Mouse (Mus musculus): Measurements from ENCODE around the gene Cfd. TPM values are rescaled to one million over a fixed set of nuclear protein-coding genes. Genes with fewer than 3 reads are reported as not detected.

Gene Cfd
- polyA plus RNA-seq, 1 experiment from 2014 or later: not detected

DNA sequence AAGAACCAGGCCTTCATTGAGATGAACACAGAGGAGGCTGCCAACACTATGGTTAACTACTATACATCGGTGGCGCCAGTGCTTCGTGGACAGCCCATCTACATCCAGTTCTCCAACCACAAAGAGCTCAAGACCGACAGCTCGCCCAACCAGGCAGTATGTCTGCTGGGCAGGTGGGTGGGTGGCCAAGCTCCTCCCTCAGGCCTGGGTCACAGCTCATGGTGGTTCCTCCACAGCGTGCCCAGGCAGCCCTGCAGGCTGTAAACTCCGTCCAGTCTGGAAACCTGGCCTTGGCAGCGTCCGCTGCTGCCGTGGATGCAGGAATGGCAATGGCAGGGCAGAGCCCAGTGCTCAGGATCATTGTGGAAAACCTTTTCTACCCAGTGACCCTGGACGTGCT is 31.5 kb upstream of the Cfd start:
- H3K4me2 ChIP-seq (replicated peaks; ENCODE audit: low read depth, low read length): no peak overlapping the region
- H3K36me3 ChIP-seq (ENCODE audit: insufficient read depth, low read length): peaks cover 71% of the 10 kb centered on the region

DNA sequence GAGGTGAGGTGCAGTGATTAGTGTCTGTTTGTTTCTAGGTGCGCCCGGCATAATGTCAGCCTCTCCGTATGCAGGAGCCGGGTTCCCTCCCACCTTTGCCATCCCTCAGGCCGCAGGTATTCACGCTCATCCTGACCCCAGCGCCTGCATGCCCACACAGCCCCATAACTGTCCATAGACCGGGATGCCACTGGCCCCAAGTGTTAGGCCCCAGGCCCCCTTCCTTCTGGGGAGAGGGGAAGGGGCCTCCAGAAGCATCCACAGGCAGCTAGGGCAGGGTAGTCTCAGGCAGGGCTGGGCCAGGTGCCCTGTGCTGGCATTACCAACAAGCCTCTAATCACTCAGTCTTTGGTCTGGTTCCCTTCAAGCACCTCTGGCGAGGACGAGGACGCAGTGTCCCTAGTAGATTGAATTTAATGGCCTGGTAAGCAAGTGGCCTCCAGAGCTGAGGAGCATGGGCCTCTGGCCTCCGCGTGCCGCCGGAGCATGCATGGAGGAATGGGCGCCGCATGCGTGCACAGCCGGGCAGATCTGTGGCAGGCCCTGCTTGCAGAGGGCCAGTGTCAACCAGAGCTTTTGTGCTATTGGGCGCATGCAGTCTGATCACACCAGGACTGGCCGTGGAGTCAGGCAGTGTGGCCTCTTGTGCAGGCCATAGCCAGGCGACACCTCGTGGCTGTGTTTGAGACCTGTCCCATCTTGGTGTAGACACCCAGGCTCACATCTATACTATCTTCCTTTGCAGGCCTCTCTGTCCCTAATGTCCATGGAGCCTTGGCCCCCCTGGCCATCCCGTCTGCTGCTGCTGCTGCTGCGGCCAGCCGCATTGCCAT is 30.4 kb upstream of the Cfd start:
- Histone ChIP-seq H3K27ac (ENCODE audit: low read length) (peak overlapping the region; percentile 68), H3K4me2 (replicated peaks; ENCODE audit: low read depth, low read length) (no peak overlapping the region), H3K9ac (replicated peaks; ENCODE audit: low read length) (0 out of 2 replicates have a peak overlapping the region, but pooled peaks have one; percentile 11), H3K36me3 (ENCODE audit: insufficient read depth, low read length) (peaks cover 80% of the 10 kb centered on the region), H3K9me3 (ENCODE audit: low read length) (no peaks in the 10 kb centered on the region), H3K27me3 (ENCODE audit: insufficient read depth, low read length) (no peaks in the 10 kb centered on the region), H3K4me1 (ENCODE audit: insufficient read depth, low read length) (peaks cover 66% of the 10 kb centered on the region), H3K4me3 (ENCODE audit: low read length) (no peak overlapping the region)
- WGBS: 85% methylated on average over 26 of the region's 26 CpGs
- ATAC-seq (ENCODE audit: low FRiP score, low TSS enrichment): no peak

More for the DNA sequence above, 31.5 kb upstream of the Cfd start:
- H3K9ac ChIP-seq (replicated peaks; ENCODE audit: low read length): 0 out of 2 replicates have a peak overlapping the region, but pooled peaks have one; percentile 11
- H3K27me3 ChIP-seq (ENCODE audit: insufficient read depth, low read length): no peaks in the 10 kb centered on the region
- H3K4me3 ChIP-seq (ENCODE audit: low read length): no peak overlapping the region
- H3K27ac ChIP-seq (ENCODE audit: low read length): no peak overlapping the region
- no peak for ATAC-seq (ENCODE audit: low FRiP score, low TSS enrichment)
- no peaks in the 10 kb centered on the region for H3K9me3 ChIP-seq (ENCODE audit: low read length)
- WGBS: 64% methylated on average over 11 of the region's 11 CpGs
- peaks cover 62% of the 10 kb centered on the region for H3K4me1 ChIP-seq (ENCODE audit: insufficient read depth, low read length)

DNA sequence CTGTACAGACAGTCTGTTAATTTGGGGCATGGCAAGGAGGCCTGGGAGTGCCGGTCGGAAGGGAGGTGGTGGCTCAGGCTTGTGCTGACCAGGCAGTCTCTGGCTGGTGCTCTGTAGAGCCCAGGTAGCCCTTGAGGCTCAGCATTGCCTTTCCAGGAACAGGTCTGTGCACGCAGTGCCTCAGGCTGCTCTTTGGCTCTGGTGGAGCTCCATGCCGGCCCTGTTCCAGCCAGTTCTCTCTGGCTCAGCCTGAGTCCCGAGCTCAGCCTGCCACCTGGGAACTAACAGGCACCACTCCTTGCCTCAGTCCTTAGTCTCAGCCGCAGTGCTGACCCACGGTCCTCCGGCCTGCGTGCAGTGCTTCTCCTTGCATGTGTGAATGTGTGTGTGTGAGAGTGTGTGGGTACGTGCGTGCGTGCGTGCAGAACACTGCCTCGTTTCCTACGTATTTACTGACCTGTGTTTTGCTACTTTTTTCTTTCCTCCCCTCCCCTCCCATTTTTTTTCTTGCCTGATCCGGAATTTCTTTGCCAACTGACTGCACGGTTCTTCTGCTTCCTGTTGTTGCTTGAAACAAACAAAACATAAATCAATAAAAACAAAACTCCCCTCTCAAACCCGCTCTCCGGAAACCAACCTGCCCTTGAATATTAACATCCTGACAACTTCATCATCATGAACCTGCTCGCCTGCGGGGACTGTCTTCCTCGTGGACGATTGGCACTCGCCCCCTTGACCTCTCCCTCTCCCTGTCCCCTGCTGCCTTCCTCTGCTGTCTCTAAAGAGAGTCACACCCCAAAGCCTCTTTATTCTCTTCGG is 29.2 kb upstream of the Cfd start:
- Histone ChIP-seq H3K4me2 (replicated peaks; ENCODE audit: low read depth, low read length) (no peak overlapping the region), H3K27me3 (ENCODE audit: insufficient read depth, low read length) (no peaks in the 10 kb centered on the region), H3K36me3 (ENCODE audit: insufficient read depth, low read length) (peaks cover 77% of the 10 kb centered on the region), H3K4me1 (ENCODE audit: insufficient read depth, low read length) (peaks cover 63% of the 10 kb centered on the region), H3K9ac (replicated peaks; ENCODE audit: low read length) (0 out of 2 replicates have a peak overlapping the region, but pooled peaks have one; percentile 11), H3K9me3 (ENCODE audit: low read length) (no peaks in the 10 kb centered on the region), H3K4me3 (ENCODE audit: low read length) (no peak overlapping the region), H3K27ac (ENCODE audit: low read length) (peak overlapping the region; percentile 68)
- ATAC-seq (ENCODE audit: low FRiP score, low TSS enrichment): peak; percentile 29; the same call in 1 of the 2 replicates
- 49% methylated on average over 25 of the region's 25 CpGs for WGBS

DNA sequence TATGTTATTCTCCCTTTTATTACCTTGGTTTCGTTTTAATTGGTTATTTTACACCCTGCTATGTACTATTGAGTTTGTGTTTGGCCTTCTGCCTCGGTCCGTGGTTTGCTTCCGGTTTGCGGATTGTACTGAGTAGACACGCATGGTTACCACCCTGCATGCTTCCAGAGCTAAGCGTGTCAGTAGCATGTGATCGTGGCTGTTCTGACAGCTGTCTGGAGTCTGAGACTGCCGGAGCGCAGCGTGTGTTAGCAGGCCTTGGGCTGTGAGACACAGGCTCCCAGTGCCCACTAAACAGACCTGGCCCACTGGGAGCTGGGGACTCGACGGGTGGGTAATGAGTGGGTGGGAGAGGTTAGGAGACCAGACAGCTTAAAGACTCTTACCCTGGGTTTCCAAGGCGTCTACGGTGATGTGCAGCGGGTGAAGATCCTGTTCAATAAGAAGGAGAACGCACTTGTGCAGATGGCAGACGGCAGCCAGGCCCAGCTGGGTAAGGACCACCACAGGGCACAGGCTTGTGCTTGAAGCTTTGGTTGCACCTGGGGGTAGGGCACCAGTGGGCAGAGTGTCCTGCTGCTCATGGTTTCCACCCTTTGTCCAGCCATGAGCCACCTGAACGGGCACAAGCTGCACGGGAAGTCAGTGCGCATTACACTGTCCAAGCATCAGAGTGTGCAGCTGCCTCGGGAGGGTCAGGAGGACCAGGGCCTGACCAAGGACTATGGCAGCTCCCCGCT is 28.4 kb upstream of the Cfd start:
- Histone ChIP-seq H3K27me3 (ENCODE audit: insufficient read depth, low read length) (no peaks in the 10 kb centered on the region), H3K9me3 (ENCODE audit: low read length) (no peaks in the 10 kb centered on the region), H3K4me3 (ENCODE audit: low read length) (no peak overlapping the region), H3K4me1 (ENCODE audit: insufficient read depth, low read length) (peaks cover 56% of the 10 kb centered on the region), H3K9ac (replicated peaks; ENCODE audit: low read length) (no peak overlapping the region), H3K36me3 (ENCODE audit: insufficient read depth, low read length) (peaks cover 75% of the 10 kb centered on the region), H3K4me2 (replicated peaks; ENCODE audit: low read depth, low read length) (no peak overlapping the region), H3K27ac (ENCODE audit: low read length) (peak overlapping the region; percentile 53; the same call in 1 of the 2 replicates)
- ATAC-seq (ENCODE audit: low FRiP score, low TSS enrichment): no peak
- 75% methylated on average over 23 of the region's 23 CpGs for WGBS

DNA sequence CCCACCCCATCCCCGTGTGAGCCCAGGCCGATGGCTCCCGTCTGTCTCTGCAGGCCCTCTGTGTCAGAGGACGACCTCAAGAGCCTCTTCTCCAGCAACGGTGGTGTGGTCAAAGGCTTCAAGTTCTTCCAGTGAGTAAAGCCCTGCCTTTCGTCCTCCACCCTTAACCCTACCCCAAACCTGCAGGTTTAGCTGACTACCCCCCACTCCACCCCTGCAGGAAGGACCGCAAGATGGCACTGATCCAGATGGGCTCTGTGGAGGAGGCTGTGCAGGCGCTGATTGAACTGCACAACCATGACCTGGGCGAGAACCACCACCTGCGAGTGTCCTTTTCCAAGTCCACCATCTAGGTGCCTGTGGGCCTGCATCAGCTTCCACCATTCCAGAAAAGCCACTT is 27.7 kb upstream of the Cfd start:
- Histone ChIP-seq H3K4me3 (ENCODE audit: low read length) (no peak overlapping the region), H3K4me1 (ENCODE audit: insufficient read depth, low read length) (peaks cover 48% of the 10 kb centered on the region), H3K36me3 (ENCODE audit: insufficient read depth, low read length) (peaks cover 70% of the 10 kb centered on the region), H3K27me3 (ENCODE audit: insufficient read depth, low read length) (no peaks in the 10 kb centered on the region), H3K9ac (replicated peaks; ENCODE audit: low read length) (no peak overlapping the region), H3K4me2 (replicated peaks; ENCODE audit: low read depth, low read length) (no peak overlapping the region), H3K9me3 (ENCODE audit: low read length) (no peaks in the 10 kb centered on the region), H3K27ac (ENCODE audit: low read length) (no peak overlapping the region)
- ATAC-seq (ENCODE audit: low FRiP score, low TSS enrichment): no peak
- WGBS: 56% methylated on average over 10 of the region's 10 CpGs

DNA sequence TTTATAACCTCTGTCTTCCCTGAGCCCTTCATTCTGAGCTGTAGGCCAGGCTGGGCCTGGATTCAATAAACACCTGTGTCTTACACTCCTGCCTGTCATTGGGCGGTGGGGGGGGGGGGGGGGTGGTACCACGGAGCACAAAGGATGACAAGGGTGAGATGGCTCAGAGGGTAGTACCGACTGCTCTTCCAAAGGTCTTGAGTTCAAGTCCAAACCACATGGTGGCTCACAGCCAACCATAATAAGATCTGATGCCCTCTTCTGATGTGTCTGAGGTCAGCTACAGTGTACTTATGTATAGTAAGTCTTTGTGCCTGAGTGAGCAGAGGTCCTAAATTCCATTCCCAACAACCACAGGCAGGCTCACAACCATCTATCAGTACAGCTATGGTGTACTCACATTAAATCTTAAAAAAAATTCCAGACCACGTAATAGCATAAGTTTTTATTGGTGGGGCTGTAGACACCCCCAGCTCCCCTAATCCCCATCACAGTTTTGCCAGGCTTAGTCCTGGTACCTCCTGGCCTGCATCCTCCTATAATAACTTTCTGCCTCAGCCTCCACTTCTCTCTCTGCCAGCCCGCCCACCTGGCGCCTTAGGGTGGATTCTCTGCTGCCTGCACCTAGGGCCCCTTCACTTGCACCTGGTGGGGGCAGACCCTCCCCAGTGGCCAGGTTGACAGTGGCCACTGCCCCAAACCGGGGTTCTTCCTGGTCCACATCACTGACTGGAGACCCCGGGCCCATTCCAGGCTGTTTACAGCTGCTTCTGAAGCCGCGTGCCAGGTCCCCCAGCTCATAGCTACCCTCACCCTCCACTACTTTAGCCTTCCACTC is 26.1 kb upstream of the Cfd start:
- Histone ChIP-seq H3K27me3 (ENCODE audit: insufficient read depth, low read length) (no peaks in the 10 kb centered on the region), H3K27ac (ENCODE audit: low read length) (0 out of 2 replicates have a peak overlapping the region, but pooled peaks have one; percentile 29), H3K36me3 (ENCODE audit: insufficient read depth, low read length) (peaks cover 59% of the 10 kb centered on the region), H3K4me2 (replicated peaks; ENCODE audit: low read depth, low read length) (no peak overlapping the region), H3K9ac (replicated peaks; ENCODE audit: low read length) (0 out of 2 replicates have a peak overlapping the region, but pooled peaks have one; percentile 11), H3K9me3 (ENCODE audit: low read length) (no peaks in the 10 kb centered on the region), H3K4me3 (ENCODE audit: low read length) (no peak overlapping the region), H3K4me1 (ENCODE audit: insufficient read depth, low read length) (peaks cover 32% of the 10 kb centered on the region)
- WGBS: 43% methylated on average over 10 of the region's 10 CpGs
- peak; percentile 21 for ATAC-seq (ENCODE audit: low FRiP score, low TSS enrichment)

DNA sequence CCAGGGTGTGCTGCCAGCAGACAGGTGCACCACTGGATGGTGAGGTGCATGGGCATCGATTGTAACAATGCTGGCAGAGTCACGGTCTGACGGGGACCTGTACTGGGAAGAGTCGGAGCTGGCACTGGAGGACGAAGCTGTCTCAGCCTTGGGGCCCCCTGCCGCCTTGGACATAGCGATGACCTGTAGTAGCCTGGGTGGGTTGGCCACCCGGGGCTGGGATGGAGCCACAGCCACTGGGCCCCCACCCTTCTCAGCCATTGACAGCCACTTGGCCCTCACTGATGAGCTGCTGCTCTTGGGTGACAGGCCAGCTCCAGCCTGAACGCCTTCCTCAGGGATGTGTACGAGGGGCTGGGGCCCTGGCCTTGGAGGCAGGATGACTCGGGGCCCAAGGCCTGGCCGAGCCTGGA is 25.5 kb upstream of the Cfd start:
- Histone ChIP-seq H3K4me2 (replicated peaks; ENCODE audit: low read depth, low read length) (no peak overlapping the region), H3K36me3 (ENCODE audit: insufficient read depth, low read length) (peaks cover 53% of the 10 kb centered on the region), H3K9me3 (ENCODE audit: low read length) (no peaks in the 10 kb centered on the region), H3K4me3 (ENCODE audit: low read length) (no peak overlapping the region), H3K4me1 (ENCODE audit: insufficient read depth, low read length) (peaks cover 26% of the 10 kb centered on the region), H3K27ac (ENCODE audit: low read length) (no peak overlapping the region), H3K27me3 (ENCODE audit: insufficient read depth, low read length) (no peaks in the 10 kb centered on the region), H3K9ac (replicated peaks; ENCODE audit: low read length) (0 out of 2 replicates have a peak overlapping the region, but pooled peaks have one; percentile 11)
- WGBS: 54% methylated on average over 12 of the region's 12 CpGs
- peak; percentile 23 for ATAC-seq (ENCODE audit: low FRiP score, low TSS enrichment)

DNA sequence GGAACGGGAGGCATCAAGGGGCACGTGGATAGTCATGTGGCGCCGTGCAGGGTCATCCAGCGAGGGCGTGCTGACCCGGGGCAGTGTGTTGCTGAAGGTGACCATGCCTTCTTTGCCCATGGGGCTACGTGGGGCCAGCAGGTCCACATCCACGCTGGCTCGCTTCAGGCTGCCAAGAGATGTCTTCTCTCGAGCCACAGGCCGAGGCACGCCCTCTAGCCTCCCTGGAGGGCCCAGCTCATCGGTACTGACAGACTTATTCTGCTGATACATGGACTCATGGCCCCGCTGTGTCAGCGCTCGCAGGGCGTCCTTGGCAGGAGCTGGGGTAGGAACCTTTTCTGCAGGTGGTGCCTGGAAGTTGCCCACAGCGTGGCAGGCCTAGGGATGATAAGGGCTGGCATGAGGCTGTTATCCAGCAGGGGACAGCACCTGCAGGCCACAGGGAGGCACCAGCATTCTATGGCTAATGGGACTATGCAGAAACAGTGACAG is 24.8 kb upstream of the Cfd start:
- Histone ChIP-seq H3K27ac (ENCODE audit: low read length) (no peak overlapping the region), H3K4me2 (replicated peaks; ENCODE audit: low read depth, low read length) (no peak overlapping the region), H3K9me3 (ENCODE audit: low read length) (no peaks in the 10 kb centered on the region), H3K27me3 (ENCODE audit: insufficient read depth, low read length) (no peaks in the 10 kb centered on the region), H3K4me3 (ENCODE audit: low read length) (no peak overlapping the region), H3K4me1 (ENCODE audit: insufficient read depth, low read length) (peaks cover 19% of the 10 kb centered on the region), H3K9ac (replicated peaks; ENCODE audit: low read length) (no peak overlapping the region), H3K36me3 (ENCODE audit: insufficient read depth, low read length) (peaks cover 47% of the 10 kb centered on the region)
- WGBS: 67% methylated on average over 19 of the region's 19 CpGs
- no peak; the same call in 1 of the 2 replicates for ATAC-seq (ENCODE audit: low FRiP score, low TSS enrichment)

Measured in kidney, embryonic 16.5 days (tissue).